Mouse (Mus musculus) heart, embryonic 15.5 days (tissue): ENCODE measurements around the gene Tmem88. TPM values are rescaled to one million over a fixed set of nuclear protein-coding genes. Genes with fewer than 3 reads are reported as not detected.

Source experiments
- ATAC-seq: fragments of 200-750 bp; cut with Nextera tagmentation; replicated peaks from 2 replicates; pipeline ENCODE4 v1.8.0; 2017; ENCODE audit warnings: low read depth, moderate TSS enrichment; ENCODE audit not compliant: insufficient number of reproducible peaks, insufficient read depth, low FRiP score
- H3K27ac ChIP-seq: fragments of 300-500 bp; sonication (generic); 2 replicates; pipeline ENCODE4 v1.5.1; 2015; ENCODE audit warnings: mild to moderate bottlenecking, inconsistent platforms
- H3K27me3 ChIP-seq: fragments of 300-500 bp; sonication (generic); 2 replicates; pipeline ENCODE4 v1.6.1; 2015; ENCODE audit warnings: inconsistent platforms
- H3K36me3 ChIP-seq: fragments of 300-500 bp; sonication (generic); 2 replicates; pipeline ENCODE4 v1.6.1; 2015; ENCODE audit warnings: mild to moderate bottlenecking, inconsistent platforms
- H3K4me1 ChIP-seq: fragments of 300-500 bp; sonication (generic); replicated peaks from 2 replicates; pipeline ENCODE4 v1.6.1; 2015; ENCODE audit warnings: inconsistent platforms
- H3K4me2 ChIP-seq: fragments of 300-500 bp; sonication (generic); 2 replicates; pipeline ENCODE4 v1.6.1; 2015; ENCODE audit warnings: inconsistent platforms, mild to moderate bottlenecking, moderate library complexity
- H3K4me3 ChIP-seq: fragments of 300-500 bp; sonication (generic); 2 replicates; pipeline ENCODE4 v1.5.1; 2015; ENCODE audit warnings: mild to moderate bottlenecking, inconsistent platforms
- H3K9ac ChIP-seq: fragments of 300-500 bp; sonication (generic); 2 replicates; pipeline ENCODE4 v1.6.1; 2015; ENCODE audit warnings: mild to moderate bottlenecking, inconsistent platforms
- H3K9me3 ChIP-seq: fragments of 300-500 bp; sonication (generic); replicated peaks from 2 replicates; pipeline ENCODE4 v1.6.1; 2016; ENCODE audit warnings: inconsistent platforms
- WGBS: fragments of 180-500 bp; shearing (Covaris S2); methylation state at CpG from one replicate; pipeline ENCODE4 v1.1.7; 2015; ENCODE audit warnings: mixed read lengths; 5-methylcytosine and 5-hydroxymethylcytosine counted together
- polyA plus RNA-seq: library from polyadenylated mRNA; unstranded; fragments of >200 nt; fragmentation: Nextera tagmentation; extraction: Ambion mirVana; gene quantifications from 2 replicates; pipeline ENCODE4 v1.2.1, GENCODE M21; 2015

The Tmem88 gene
- polyA plus RNA-seq, 1 experiment from 2014 or later = 40.6 TPM

GRCm38 (mm10) chr11:69372780-69373170, 25.3 kb downstream of the Tmem88 start:
- Histone ChIP-seq H3K27me3 (no peaks in the 10 kb centered on the region), H3K4me2 (no peak overlapping the region), H3K9ac (no peak overlapping the region), H3K4me1 (peaks cover 32% of the 10 kb centered on the region), H3K9me3 (no peaks in the 10 kb centered on the region), H3K4me3 (no peak overlapping the region), H3K36me3 (0 out of 2 replicates have a peak, but pooled peaks cover 3% of the 10 kb centered on the region), H3K27ac (no peak overlapping the region)
- ATAC-seq = no peak
- WGBS = 61% methylated on average over 3 of the region's 3 CpGs

DNA sequence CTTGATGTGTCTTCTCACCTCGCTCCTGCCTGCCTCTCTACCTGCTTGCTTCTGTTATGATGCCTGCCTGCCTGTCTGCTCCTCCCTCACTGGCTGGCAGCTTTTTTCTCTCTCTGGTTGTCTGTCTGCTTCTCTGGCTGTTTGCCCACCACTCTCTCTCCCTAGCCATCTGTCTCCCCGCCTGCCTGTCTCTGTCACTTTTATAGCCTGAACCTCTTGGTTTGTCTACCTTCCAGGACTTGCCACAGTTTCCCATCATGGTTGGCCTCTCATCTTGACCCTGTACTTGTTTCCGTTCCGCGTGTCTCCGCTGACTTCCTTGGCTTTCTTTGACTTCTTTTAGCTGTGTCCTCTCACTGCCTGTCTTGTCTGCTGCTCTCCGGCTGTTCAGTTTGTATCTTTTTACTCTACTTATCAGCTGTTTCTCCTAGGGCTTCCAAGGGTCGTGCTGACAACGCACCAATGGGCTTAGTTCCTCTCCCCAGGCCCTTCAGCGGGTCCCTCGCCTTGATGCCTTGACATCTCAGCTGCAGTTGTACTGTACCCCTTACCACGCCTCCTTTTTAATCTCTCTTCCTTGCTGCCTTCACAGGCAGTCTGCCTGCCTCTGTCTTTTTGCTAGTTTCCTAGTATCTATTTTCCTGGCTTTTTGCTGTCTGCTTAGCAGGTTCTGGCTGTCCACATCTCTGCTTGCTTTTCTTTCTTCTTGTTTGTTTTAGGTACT, 25.8 kb downstream of the Tmem88 start:
- Histone ChIP-seq H3K9ac (no peak overlapping the region), H3K4me3 (0 out of 2 replicates have a peak overlapping the region, but pooled peaks have one; percentile 11), H3K4me1 (peaks cover 36% of the 10 kb centered on the region), H3K27ac (peak overlapping the region; percentile 69), H3K9me3 (no peaks in the 10 kb centered on the region), H3K4me2 (peak overlapping the region; percentile 16; the same call in 1 of the 2 replicates), H3K27me3 (no peaks in the 10 kb centered on the region), H3K36me3 (0 out of 2 replicates have a peak, but pooled peaks cover 3% of the 10 kb centered on the region)
- no peak for ATAC-seq
- 22% methylated on average over 12 of the region's 12 CpGs for WGBS

DNA sequence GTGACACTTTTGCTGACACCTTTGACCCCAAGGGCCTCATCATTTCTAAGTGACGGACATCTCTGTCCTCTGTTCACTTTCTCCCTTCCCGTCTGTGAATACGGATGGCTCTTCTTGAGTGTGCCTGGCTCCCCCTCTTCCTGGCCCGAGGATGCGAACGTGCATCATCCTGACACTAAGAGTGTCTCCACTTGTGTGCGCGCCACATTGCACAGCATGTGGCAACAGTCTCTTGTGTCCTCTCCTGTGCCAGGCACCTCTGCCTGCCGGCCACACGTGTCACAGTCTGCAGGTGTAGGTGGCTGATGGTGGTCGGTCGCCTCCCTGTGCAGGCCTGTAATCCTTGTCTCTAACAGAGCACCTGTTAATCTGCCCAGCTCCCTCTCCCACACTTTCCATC, 26.4 kb downstream of the Tmem88 start:
- no peaks in the 10 kb centered on the region for H3K9me3 ChIP-seq
- 0 out of 2 replicates have a peak overlapping the region, but pooled peaks have one; percentile 16 for H3K4me2 ChIP-seq
- no peak overlapping the region for H3K9ac ChIP-seq
- no peak overlapping the region for H3K4me3 ChIP-seq
- ATAC-seq = no peak
- 0 out of 2 replicates have a peak, but pooled peaks cover 3% of the 10 kb centered on the region for H3K36me3 ChIP-seq
- peaks cover 42% of the 10 kb centered on the region for H3K4me1 ChIP-seq
- no peaks in the 10 kb centered on the region for H3K27me3 ChIP-seq
- 56% methylated on average over 12 of the region's 12 CpGs for WGBS
- H3K27ac ChIP-seq = peak overlapping the region; percentile 69; the same call in 1 of the 2 replicates

- no peak for ATAC-seq
- Histone ChIP-seq H3K4me2 (peak overlapping the region; percentile 32; the same call in 1 of the 2 replicates), H3K4me1 (peaks cover 48% of the 10 kb centered on the region), H3K36me3 (0 out of 2 replicates have a peak, but pooled peaks cover 3% of the 10 kb centered on the region), H3K27me3 (no peaks in the 10 kb centered on the region), H3K9me3 (no peaks in the 10 kb centered on the region), H3K27ac (peak overlapping the region; percentile 56), H3K9ac (peak overlapping the region; percentile 6; the same call in 1 of the 2 replicates), H3K4me3 (no peak overlapping the region)
- WGBS = 34% methylated on average over 9 of the region's 9 CpGs
Measured at GRCm38 (mm10) chr11:69370817-69371215, 27.2 kb downstream of the Tmem88 start.

DNA sequence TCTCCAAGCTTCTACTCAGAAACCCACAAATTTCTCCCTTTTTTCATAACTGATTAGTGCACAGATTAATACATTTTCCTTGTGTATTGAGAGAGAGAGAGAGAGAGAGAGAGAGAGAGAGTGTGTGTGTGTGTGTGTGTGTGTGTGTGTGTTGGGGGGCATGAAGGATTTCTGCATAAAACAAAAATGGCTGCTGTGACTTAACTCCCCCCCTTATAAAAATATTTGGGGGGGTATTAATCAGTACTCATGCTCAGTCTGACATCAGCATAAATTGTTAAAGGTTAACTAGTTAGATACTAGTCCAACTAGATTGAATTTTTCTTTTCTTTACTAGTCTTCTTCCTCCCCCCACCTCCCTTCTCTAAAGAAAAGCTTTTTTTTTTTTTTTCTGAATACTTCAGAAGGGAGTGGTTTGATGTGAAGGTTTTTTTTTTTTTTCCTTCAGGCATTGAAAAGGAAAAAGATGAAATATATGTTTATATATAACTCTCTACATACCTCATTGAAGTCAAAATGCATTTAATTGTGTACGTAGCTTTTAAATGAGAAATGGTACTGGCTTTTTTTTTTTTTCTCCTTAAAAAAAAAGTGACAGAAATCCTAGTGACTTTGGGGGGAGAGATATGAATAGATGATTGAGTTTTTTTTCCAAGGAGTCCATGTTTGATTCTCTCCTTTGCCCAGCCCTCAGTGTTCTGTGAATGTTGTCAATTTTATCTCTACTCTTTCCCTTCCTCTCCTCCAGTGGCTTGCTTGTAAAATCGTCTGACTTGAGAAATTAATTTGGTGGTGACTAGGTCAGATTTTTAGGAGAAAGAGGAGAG, 27.8 kb downstream of the Tmem88 start:
- 36% methylated on average over 2 of the region's 2 CpGs for WGBS
- Histone ChIP-seq H3K9me3 (no peaks in the 10 kb centered on the region), H3K27me3 (no peaks in the 10 kb centered on the region), H3K4me1 (peaks cover 55% of the 10 kb centered on the region), H3K36me3 (no peaks in the 10 kb centered on the region), H3K4me2 (peak overlapping the region; percentile 97), H3K9ac (peak overlapping the region; percentile 95; the same call in 1 of the 2 replicates), H3K4me3 (peak overlapping the region; percentile 82), H3K27ac (peak overlapping the region; percentile 97)
- ATAC-seq = no peak

DNA sequence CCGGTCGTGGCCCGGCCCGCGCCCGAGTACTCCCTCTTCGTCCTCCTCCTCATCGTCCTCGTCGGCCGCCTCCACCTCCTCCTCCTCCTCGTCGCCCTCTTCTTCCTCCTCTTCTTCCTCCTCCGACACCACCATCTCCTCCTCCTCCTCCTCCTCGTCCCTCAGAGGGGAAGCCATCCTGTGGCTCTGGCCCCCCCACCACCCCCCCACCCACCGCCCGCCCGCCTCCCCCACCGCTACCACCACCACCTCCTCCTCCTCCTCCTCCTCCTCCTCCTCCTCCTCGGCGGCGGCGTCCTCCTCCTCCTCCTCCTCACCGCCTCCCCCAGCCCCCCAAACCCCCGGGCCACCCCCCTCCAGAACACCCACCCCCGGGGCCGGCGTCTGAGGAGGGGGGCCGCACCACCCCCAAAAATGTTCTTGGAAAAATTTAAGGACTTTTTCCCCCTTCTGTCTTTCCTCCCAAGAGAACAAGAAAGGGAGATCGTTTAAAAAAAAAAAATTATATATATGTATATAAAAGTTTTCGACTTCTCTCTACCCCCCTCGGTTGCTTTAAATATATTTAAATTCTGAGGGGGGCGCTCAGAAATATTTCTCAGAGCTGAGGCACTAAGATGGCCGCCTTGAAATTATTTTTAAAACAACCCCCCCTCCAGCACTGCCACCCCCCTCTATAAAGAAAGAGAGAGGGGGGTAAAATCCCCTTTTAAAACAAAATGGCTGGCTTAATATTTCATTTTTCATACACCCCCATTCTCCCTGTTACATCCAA, 28.6 kb downstream of the Tmem88 start, which contains the start of gene Chd3:
Gene Chd3, minus strand, starts transcription at position 192 of the 775 bp plus-strand sequence.
- H3K4me1 ChIP-seq = peaks cover 63% of the 10 kb centered on the region
- H3K9ac ChIP-seq = peak within 1 kb of the TSS; percentile 95
- WGBS = 5% methylated on average over 9 of the region's 34 CpGs
- no peaks in the 10 kb centered on the region for H3K27me3 ChIP-seq
- H3K27ac ChIP-seq = peak within 1 kb of the TSS; percentile 97
- peak within 1 kb of the TSS; percentile 97 for H3K4me2 ChIP-seq
- H3K4me3 ChIP-seq = peak within 1 kb of the TSS; percentile 82
- H3K36me3 ChIP-seq = no peaks in the 10 kb centered on the region
- H3K9me3 ChIP-seq = no peaks in the 10 kb centered on the region
- ATAC-seq = no peak

GRCm38 (mm10) chr11:69368356-69369214, 29.4 kb downstream of the Tmem88 start:
- Histone ChIP-seq H3K4me1 (peaks cover 67% of the 10 kb centered on the region), H3K9me3 (no peaks in the 10 kb centered on the region), H3K4me2 (peak overlapping the region; percentile 97), H3K27me3 (no peaks in the 10 kb centered on the region), H3K9ac (peak overlapping the region; percentile 95), H3K27ac (peak overlapping the region; percentile 97), H3K36me3 (no peaks in the 10 kb centered on the region), H3K4me3 (peak overlapping the region; percentile 82)
- ATAC-seq = no peak
- WGBS = under 1% methylated on average over 69 of the region's 106 CpGs

- Histone ChIP-seq H3K27ac (peak overlapping the region; percentile 97), H3K4me1 (peaks cover 67% of the 10 kb centered on the region), H3K9ac (peak overlapping the region; percentile 95), H3K4me3 (peak overlapping the region; percentile 82), H3K36me3 (peaks cover 7% of the 10 kb centered on the region), H3K9me3 (no peaks in the 10 kb centered on the region), H3K27me3 (no peaks in the 10 kb centered on the region), H3K4me2 (peak overlapping the region; percentile 97)
- ATAC-seq = 0 out of 2 replicates have a peak, but pooled peaks have one; percentile 2
- WGBS = under 1% methylated on average over 22 of the region's 22 CpGs
Measured at GRCm38 (mm10) chr11:69367616-69368355, 30.2 kb downstream of the Tmem88 start.

GRCm38 (mm10) chr11:69366855-69367615, 31.0 kb downstream of the Tmem88 start:
- Histone ChIP-seq H3K4me1 (peaks cover 60% of the 10 kb centered on the region), H3K4me2 (peak overlapping the region; percentile 97), H3K9ac (peak overlapping the region; percentile 95), H3K27ac (peak overlapping the region; percentile 97), H3K27me3 (no peaks in the 10 kb centered on the region), H3K36me3 (peaks cover 11% of the 10 kb centered on the region), H3K9me3 (no peaks in the 10 kb centered on the region), H3K4me3 (peak overlapping the region; percentile 82)
- ATAC-seq = no peak
- WGBS = 2% methylated on average over 22 of the region's 22 CpGs
